Mouse (Mus musculus) hindbrain, embryonic 14.5 days (tissue): ENCODE measurements around the gene Gpr107. TPM values are rescaled to one million over a fixed set of nuclear protein-coding genes. Genes with fewer than 3 reads are reported as not detected.

Source experiments
- ATAC-seq: fragments of 200-750 bp; cut with Nextera tagmentation; 2 replicates; pipeline ENCODE4 v1.8.0; 2017; ENCODE audit warnings: moderate number of reproducible peaks, mild to moderate bottlenecking, moderate TSS enrichment, moderate library complexity; ENCODE audit not compliant: low FRiP score
- DNase-seq: peaks from one replicate; pipeline ENCODE4 v3.0.0-alpha.2; 2015; ENCODE audit warnings: low spot score
- H3K27ac ChIP-seq: fragments of 300-500 bp; sonication (generic); 2 replicates; pipeline ENCODE4 v1.5.1; 2014; ENCODE audit warnings: mild to moderate bottlenecking, moderate library complexity
- H3K27me3 ChIP-seq: fragments of 300-500 bp; sonication (generic); 2 replicates; pipeline ENCODE4 v1.6.1; 2014; ENCODE audit warnings: mild to moderate bottlenecking, low read length, mixed read lengths; ENCODE audit not compliant: control insufficient read depth, insufficient read depth
- H3K36me3 ChIP-seq: fragments of 300-500 bp; sonication (generic); replicated peaks from 2 replicates; pipeline ENCODE4 v1.6.1; 2014; ENCODE audit not compliant: control insufficient read depth, insufficient read depth
- H3K4me1 ChIP-seq: fragments of 300-500 bp; sonication (generic); replicated peaks from 2 replicates; pipeline ENCODE4 v1.6.1; 2014; ENCODE audit warnings: antibody characterized with exemption, low read length, mixed read lengths; ENCODE audit not compliant: control insufficient read depth, insufficient read depth
- H3K4me2 ChIP-seq: fragments of 300-500 bp; sonication (generic); replicated peaks from 2 replicates; pipeline ENCODE4 v1.6.1; 2014; ENCODE audit warnings: mild to moderate bottlenecking, moderate library complexity
- H3K4me3 ChIP-seq: fragments of 300-500 bp; sonication (generic); replicated peaks from 2 replicates; pipeline ENCODE4 v1.5.1; 2014; ENCODE audit warnings: mild to moderate bottlenecking, low read length
- H3K9ac ChIP-seq: fragments of 300-500 bp; sonication (generic); 2 replicates; pipeline ENCODE4 v1.6.1; 2014
- H3K9me3 ChIP-seq: fragments of 300-500 bp; sonication (generic); 2 replicates; pipeline ENCODE4 v1.6.1; 2016; ENCODE audit warnings: low read length; ENCODE audit not compliant: control insufficient read depth
- WGBS: fragments of 180-500 bp; shearing (Covaris S2); extraction: QIAGEN DNeasy Blood & Tissue Kit; methylation state at CpG from one replicate; pipeline ENCODE4 v1.1.7; 2014; 5-methylcytosine and 5-hydroxymethylcytosine counted together
- polyA plus RNA-seq: library from polyadenylated mRNA; unstranded; fragments of >200 nt; fragmentation: Nextera tagmentation; extraction: Ambion mirVana; gene quantifications from 2 replicates; pipeline ENCODE4 v1.2.1, GENCODE M21; 2014

Gene Gpr107
- polyA plus RNA-seq, 1 experiment from 2014 or later, result 26.1 TPM

GRCm38 (mm10) chr2:31115091-31115942 is 36.8 kb upstream of the Gpr107 start:
- Histone ChIP-seq H3K27ac (no peak overlapping the region), H3K4me3 (no peak overlapping the region), H3K4me1 (0 out of 2 replicates have a peak, but pooled peaks cover 4% of the 10 kb centered on the region), H3K36me3 (no peaks in the 10 kb centered on the region), H3K9ac (no peak overlapping the region), H3K27me3 (no peaks in the 10 kb centered on the region), H3K9me3 (no peaks in the 10 kb centered on the region), H3K4me2 (no peak overlapping the region)
- DNase-seq (no peak), ATAC-seq (no peak)
- WGBS, result 81% methylated on average over 10 of the region's 10 CpGs

DNA sequence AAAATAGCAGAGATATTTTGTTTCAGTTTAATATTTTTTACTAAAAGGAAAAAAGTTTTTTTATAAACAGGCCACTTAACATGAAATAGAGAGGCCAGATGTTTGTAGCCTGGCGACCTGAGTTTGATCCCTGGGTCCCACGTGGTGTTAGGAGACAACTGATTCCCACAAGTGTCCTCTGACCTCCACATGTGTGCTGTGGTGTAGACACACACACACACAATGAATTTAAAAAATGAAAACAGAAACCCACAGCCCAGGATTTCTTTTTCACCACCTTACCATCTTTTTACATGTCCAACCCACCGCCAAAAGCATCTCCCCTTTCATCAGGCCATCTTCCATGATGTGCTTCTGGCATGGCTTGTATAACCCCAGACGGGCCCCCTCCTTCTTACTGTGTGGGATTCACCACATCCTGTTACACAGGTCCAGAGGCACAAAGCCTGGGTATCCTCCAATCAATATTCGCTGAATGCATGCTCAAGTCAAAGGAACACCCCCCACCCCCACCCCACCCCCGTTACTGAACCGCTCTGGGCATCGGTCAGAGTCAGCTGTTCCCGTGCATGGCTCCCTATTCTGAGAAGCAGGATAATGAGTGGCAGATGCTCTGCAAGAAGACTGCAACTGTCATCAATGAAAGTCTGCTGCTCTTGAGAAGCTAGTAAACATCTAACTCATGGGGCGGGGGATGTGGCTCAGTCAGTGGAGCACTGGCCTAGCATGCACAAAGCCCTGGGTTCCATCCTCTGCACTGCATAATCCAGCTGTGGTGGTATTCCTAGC is 36.0 kb upstream of the Gpr107 start:
- H3K4me2 ChIP-seq, result no peak overlapping the region
- no peak overlapping the region for H3K27ac ChIP-seq
- H3K4me1 ChIP-seq, result 0 out of 2 replicates have a peak, but pooled peaks cover 4% of the 10 kb centered on the region
- H3K4me3 ChIP-seq, result no peak overlapping the region
- DNase-seq, result no peak
- no peak overlapping the region for H3K9ac ChIP-seq
- ATAC-seq, result no peak
- no peaks in the 10 kb centered on the region for H3K36me3 ChIP-seq
- no peaks in the 10 kb centered on the region for H3K27me3 ChIP-seq
- no peaks in the 10 kb centered on the region for H3K9me3 ChIP-seq
- WGBS, result 63% methylated on average over 10 of the region's 10 CpGs

DNA sequence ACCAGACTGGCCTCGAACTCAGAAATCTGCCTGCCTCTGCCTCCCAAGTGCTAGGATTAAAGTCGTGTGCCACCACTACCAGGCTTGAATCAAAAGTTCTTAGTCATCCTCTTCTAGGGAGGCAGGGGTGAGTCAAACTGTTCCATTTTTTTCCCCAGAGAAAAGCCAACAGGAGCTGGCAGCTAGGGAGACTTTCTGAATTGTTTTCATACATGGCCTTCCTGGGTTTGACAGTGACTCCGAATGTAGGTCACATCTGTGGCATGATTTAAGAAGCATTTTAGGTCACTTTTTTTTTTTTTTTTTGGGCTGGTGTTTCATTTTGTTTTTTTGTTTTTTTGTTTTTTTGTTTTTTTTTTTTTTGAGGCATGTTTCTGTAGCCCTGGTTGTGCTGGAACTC is 33.9 kb upstream of the Gpr107 start:
- WGBS, result 92% methylated on average over 3 of the region's 3 CpGs

DNA sequence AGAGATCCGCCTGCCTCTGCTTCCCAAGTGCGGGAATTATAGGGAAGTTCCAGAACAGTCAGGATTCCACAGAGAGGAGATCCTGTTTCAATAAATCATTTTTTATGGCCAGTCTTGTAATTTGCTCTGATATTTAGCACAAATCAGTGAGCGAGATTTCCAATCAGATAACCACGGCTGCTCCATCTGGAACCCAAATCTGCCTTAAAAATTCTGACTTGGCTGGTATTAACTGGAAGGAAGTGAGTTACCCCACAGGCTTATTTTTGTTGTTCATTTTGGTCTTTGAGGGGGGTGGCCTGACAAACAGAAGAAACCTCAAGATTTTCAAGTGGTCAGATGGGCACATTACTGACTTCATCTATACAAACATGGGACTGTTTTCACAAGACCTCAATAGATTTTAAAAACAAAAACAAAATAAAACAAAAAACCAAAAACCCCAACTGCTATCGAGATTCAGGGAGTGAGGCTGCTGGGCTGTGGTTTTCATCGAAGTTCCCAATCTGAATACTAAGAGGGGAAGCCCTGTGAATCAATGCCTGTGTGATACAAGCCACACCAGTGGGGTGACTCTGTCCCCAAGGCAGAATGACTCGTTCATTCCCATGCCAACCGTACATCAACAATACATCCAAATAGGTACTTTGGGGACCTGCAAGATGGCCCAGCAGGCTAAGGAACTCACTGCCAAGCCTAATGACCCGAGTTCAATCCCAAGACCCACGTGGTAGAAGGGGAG is 33.3 kb upstream of the Gpr107 start:
- no peak overlapping the region for H3K9ac ChIP-seq
- H3K9me3 ChIP-seq, result no peaks in the 10 kb centered on the region
- no peaks in the 10 kb centered on the region for H3K36me3 ChIP-seq
- H3K4me3 ChIP-seq, result no peak overlapping the region
- 84% methylated on average over 10 of the region's 10 CpGs for WGBS
- 0 out of 2 replicates have a peak, but pooled peaks cover 4% of the 10 kb centered on the region for H3K4me1 ChIP-seq
- ATAC-seq (no peak), DNase-seq (no peak)
- H3K27me3 ChIP-seq, result no peaks in the 10 kb centered on the region
- peak overlapping the region; percentile 56 for H3K27ac ChIP-seq
- H3K4me2 ChIP-seq, result no peak overlapping the region

More for the DNA sequence above, 33.9 kb upstream of the Gpr107 start:
- Histone ChIP-seq H3K9me3 (no peaks in the 10 kb centered on the region), H3K27me3 (no peaks in the 10 kb centered on the region), H3K9ac (no peak overlapping the region), H3K4me3 (no peak overlapping the region), H3K4me1 (0 out of 2 replicates have a peak, but pooled peaks cover 4% of the 10 kb centered on the region), H3K4me2 (no peak overlapping the region), H3K36me3 (no peaks in the 10 kb centered on the region), H3K27ac (no peak overlapping the region)
- DNase-seq (no peak), ATAC-seq (no peak)

DNA sequence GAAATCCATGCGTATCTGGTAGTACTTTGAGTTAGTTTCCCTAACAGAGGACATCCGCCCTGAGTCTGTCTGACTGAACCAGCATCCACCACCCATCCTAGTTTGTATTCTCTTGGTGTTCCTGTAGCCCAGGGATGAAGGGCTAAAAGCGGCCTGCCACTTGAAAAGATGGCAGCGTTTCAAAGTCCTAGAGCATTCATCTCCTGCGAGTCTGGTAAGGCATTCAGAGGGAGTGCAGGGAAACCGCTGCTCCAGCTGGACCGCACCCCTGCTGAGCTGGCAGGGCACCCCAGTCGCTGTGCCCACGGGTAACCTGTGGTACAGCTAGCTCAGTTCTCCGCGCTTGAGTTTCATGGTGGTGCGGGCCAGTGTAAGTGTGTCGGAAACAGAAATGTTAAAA is 32.3 kb upstream of the Gpr107 start:
- Histone ChIP-seq H3K4me3 (no peak overlapping the region), H3K9me3 (no peaks in the 10 kb centered on the region), H3K27me3 (no peaks in the 10 kb centered on the region), H3K9ac (no peak overlapping the region), H3K4me1 (0 out of 2 replicates have a peak, but pooled peaks cover 8% of the 10 kb centered on the region), H3K36me3 (no peaks in the 10 kb centered on the region), H3K27ac (peak overlapping the region; percentile 56), H3K4me2 (no peak overlapping the region)
- WGBS, result 54% methylated on average over 13 of the region's 13 CpGs
- ATAC-seq (peak; percentile 59; the same call in 1 of the 2 replicates), DNase-seq (peak; percentile 68)

- no peaks in the 10 kb centered on the region for H3K27me3 ChIP-seq
- ATAC-seq, result no peak
- 87% methylated on average over 7 of the region's 7 CpGs for WGBS
Measured at GRCm38 (mm10) chr2:31121131-31121693, 30.9 kb upstream of the Gpr107 start.

GRCm38 (mm10) chr2:31122806-31123205 is 29.3 kb upstream of the Gpr107 start:
- H3K4me3 ChIP-seq, result no peak overlapping the region
- H3K4me1 ChIP-seq, result 0 out of 2 replicates have a peak, but pooled peaks cover 4% of the 10 kb centered on the region
- ATAC-seq, result no peak
- no peak overlapping the region for H3K9ac ChIP-seq
- no peaks in the 10 kb centered on the region for H3K9me3 ChIP-seq
- no peaks in the 10 kb centered on the region for H3K36me3 ChIP-seq
- H3K4me2 ChIP-seq, result no peak overlapping the region
- DNase-seq, result no peak
- H3K27me3 ChIP-seq, result no peaks in the 10 kb centered on the region
- 96% methylated on average over 5 of the region's 5 CpGs for WGBS
- H3K27ac ChIP-seq, result no peak overlapping the region

More at GRCm38 (mm10) chr2:31121131-31121693, 30.9 kb upstream of the Gpr107 start:
- DNase-seq, result no peak
- H3K9ac ChIP-seq, result no peak overlapping the region
- H3K4me1 ChIP-seq, result 0 out of 2 replicates have a peak, but pooled peaks cover 4% of the 10 kb centered on the region
- H3K4me3 ChIP-seq, result no peak overlapping the region
- no peak overlapping the region for H3K4me2 ChIP-seq
- no peaks in the 10 kb centered on the region for H3K36me3 ChIP-seq
- no peaks in the 10 kb centered on the region for H3K9me3 ChIP-seq
- H3K27ac ChIP-seq, result no peak overlapping the region

GRCm38 (mm10) chr2:31123493-31123892 is 28.6 kb upstream of the Gpr107 start:
- Histone ChIP-seq H3K4me1 (0 out of 2 replicates have a peak, but pooled peaks cover 4% of the 10 kb centered on the region), H3K9ac (no peak overlapping the region), H3K4me3 (no peak overlapping the region), H3K27ac (no peak overlapping the region), H3K4me2 (no peak overlapping the region), H3K9me3 (no peaks in the 10 kb centered on the region), H3K36me3 (no peaks in the 10 kb centered on the region), H3K27me3 (no peaks in the 10 kb centered on the region)
- WGBS, result 91% methylated on average over 5 of the region's 5 CpGs
- DNase-seq (no peak), ATAC-seq (no peak)
